Mouse (Mus musculus) erythroblast, embryonic 14.5 days (primary cell): Measurements from ENCODE around the gene Gm11554.

ENCODE experiments used
- GATA1 ChIP-seq: IDR thresholded peaks from 2 replicates; pipeline ENCODE4 v1.6.1; 2012; ENCODE audit warnings: low read length, inconsistent platforms, mixed read lengths
- TAL1 ChIP-seq: IDR thresholded peaks from 3 replicates; pipeline ENCODE4 v1.6.1; 2012; ENCODE audit warnings: low read length, inconsistent platforms, mixed read lengths

DNA sequence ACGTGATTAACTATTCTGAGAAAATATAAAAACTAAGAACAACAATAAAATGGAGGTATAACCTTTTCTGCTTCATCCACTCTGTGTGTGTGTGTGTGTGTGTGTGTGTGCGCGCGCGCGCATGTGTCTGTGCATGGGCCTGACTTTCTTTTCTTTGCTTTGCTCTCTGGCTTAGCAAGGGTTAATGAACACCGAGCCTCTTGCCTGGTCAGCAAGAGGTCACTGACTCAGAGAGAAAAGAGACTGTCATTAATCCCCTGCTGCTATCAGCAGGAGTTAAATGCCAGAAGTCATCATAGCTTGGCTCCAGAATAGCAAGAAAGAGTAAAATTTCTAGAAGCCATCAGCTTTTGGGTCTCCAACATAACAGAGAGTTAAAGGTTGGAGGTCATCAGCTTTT lies 25.8 kb downstream of the Gm11554 start:
- TF ChIP-seq GATA1 (no peak), TAL1 (no peak)
